Mouse (Mus musculus) liver, adult 2 months (tissue): ENCODE measurements around the gene Kdm5b.

Experiments
- CTCF ChIP-seq: fragments of 200-500 bp; IDR thresholded peaks from 2 replicates; pipeline ENCODE4 v1.5.1; 2011; ENCODE audit warnings: low read depth, low read length, control low read depth
- POLR2A ChIP-seq: fragments of 200-500 bp; IDR thresholded peaks from 2 replicates; pipeline ENCODE4 v1.6.1; 2011; ENCODE audit warnings: low read length, control low read depth; ENCODE audit not compliant: insufficient read depth; ENCODE audit errors: extremely low read depth

DNA sequence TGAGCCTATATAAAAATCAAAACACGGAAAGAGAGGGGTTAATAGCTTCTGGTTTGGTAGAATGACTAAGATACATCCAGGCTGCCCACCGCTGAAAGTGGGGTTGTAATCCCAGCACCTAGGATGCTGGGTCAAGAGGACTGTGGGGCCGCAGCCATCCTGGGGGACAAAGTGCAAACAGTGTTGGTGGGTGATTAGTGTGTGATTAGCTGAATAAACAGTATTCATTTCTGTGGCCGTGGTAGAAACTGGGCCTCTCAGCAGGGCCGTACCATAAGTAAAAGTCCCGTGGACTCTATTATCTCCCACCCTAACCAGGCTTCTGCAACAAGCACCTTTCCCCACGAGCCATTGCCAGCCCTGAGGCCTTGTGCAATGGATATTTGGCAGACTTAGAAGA, 74.3 kb downstream of the Kdm5b start:
- TF ChIP-seq POLR2A (no peak), CTCF (no peak)
